Mouse (Mus musculus) embryonic facial prominence, embryonic 10.5 days (tissue): ENCODE data around the gene Rbm38. TPM values are rescaled to one million over a fixed set of nuclear protein-coding genes. Genes with fewer than 3 reads are reported as not detected.

Experiments
- DNase-seq: peaks from one replicate; pipeline ENCODE4 v3.0.0-alpha.2; 2017; ENCODE audit warnings: low spot score
- H3K27ac ChIP-seq: fragments of 300-500 bp; sonication (generic); replicated peaks from 2 replicates; pipeline ENCODE4 v1.5.1; 2016; ENCODE audit warnings: mild to moderate bottlenecking
- H3K27me3 ChIP-seq: fragments of 300-500 bp; sonication (generic); replicated peaks from 2 replicates; pipeline ENCODE4 v1.6.1; 2016; ENCODE audit warnings: low read depth, mild to moderate bottlenecking; ENCODE audit not compliant: poor library complexity, severe bottlenecking
- H3K36me3 ChIP-seq: fragments of 300-500 bp; sonication (generic); replicated peaks from 2 replicates; pipeline ENCODE4 v1.6.1; 2016; ENCODE audit warnings: mild to moderate bottlenecking, moderate library complexity
- H3K4me1 ChIP-seq: fragments of 300-500 bp; sonication (generic); 2 replicates; pipeline ENCODE4 v1.6.1; 2016
- H3K4me3 ChIP-seq: fragments of 300-500 bp; sonication (generic); 2 replicates; pipeline ENCODE4 v1.5.1; 2016; ENCODE audit warnings: mild to moderate bottlenecking, moderate library complexity
- H3K9me3 ChIP-seq: fragments of 300-500 bp; sonication (generic); 2 replicates; pipeline ENCODE4 v1.6.1; 2016; ENCODE audit warnings: mild to moderate bottlenecking
- WGBS: fragments of 180-500 bp; shearing (Covaris S2); methylation state at CpG from one replicate; pipeline ENCODE4 v1.1.7; 2016; 5-methylcytosine and 5-hydroxymethylcytosine counted together
- polyA plus RNA-seq: library from polyadenylated mRNA; unstranded; fragments of >200 nt; fragmentation: Nextera tagmentation; extraction: Ambion mirVana; gene quantifications from 2 replicates; pipeline ENCODE4 v1.2.1, GENCODE M21; 2016

Gene Rbm38
- polyA plus RNA-seq, 1 experiment from 2014 or later: 85.7 TPM

DNA sequence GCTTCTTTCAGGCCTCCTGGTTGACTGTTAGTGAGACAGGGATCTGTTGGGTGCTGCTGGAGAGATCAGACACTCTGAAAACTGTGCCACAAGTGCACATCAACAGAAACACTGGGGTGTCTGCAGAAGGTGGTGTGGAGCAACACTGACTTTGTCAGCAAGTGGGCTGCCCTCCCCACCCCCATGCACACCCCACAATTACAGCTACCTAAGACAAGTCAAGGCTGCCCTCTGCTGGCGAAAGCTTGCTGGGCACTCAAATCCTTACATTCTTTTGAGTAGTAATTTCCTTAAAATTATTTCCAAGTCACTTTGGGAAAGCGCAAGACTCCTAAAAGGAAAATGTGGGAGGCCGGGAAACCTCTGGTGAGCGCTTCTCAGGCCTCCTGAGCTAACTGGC lies 24.1 kb upstream of the Rbm38 start:
- H3K27ac ChIP-seq: 0 out of 2 replicates have a peak overlapping the region, but pooled peaks have one; percentile 35
- 15% methylated on average over 4 of the region's 4 CpGs for WGBS
- peaks cover under 1% of the 10 kb centered on the region; the same call in 1 of the 2 replicates for H3K36me3 ChIP-seq
- DNase-seq: peak; percentile 84
- no peaks in the 10 kb centered on the region for H3K9me3 ChIP-seq
- H3K4me1 ChIP-seq: peaks cover 15% of the 10 kb centered on the region
- no peak overlapping the region for H3K4me3 ChIP-seq
- peaks cover 5% of the 10 kb centered on the region; the same call in 1 of the 2 replicates for H3K27me3 ChIP-seq

DNA sequence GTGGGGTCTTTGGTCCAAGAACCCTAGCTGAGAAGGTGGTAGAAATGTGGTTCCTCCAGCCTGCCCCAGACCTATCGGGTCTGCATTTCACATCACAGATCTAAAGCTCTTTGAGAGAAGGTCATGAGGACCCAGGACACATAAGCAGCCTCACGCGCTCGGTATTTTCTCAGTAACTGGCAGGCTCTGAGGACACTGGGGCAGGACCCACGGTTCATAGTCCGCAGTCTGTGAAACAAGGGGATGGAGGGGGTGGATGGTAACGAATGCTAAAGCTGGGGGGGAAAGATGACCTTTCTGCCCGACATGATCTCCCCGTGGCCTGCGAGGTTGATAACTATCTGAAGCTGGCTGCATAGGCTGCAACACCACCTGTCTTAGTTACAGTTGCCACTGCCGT lies 22.6 kb upstream of the Rbm38 start:
- Histone ChIP-seq H3K27ac (no peak overlapping the region), H3K4me3 (no peak overlapping the region), H3K36me3 (peaks cover 16% of the 10 kb centered on the region), H3K27me3 (peaks cover 5% of the 10 kb centered on the region; the same call in 1 of the 2 replicates), H3K9me3 (no peaks in the 10 kb centered on the region), H3K4me1 (peaks cover 23% of the 10 kb centered on the region)
- WGBS: 73% methylated on average over 11 of the region's 11 CpGs
- DNase-seq: no peak

DNA sequence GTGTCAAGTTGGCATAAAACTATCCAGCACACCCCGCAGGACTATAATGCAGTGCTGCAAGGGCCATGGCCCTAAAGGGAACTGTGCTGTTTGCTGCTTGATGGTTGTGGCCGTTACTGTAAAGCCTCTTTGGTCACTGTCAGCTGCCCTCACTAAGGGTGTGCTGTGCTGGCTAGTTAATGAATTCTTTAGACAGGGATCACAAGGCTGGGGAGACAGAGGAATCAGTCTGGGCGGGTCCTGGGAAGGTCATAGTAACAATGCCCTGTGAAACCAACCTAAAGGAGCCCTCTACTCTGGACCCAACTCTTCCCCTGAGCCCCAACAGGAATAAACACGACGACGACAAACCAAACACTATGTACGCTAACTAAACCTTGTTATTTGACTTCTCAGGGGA lies 21.8 kb upstream of the Rbm38 start:
- H3K27me3 ChIP-seq: peaks cover 5% of the 10 kb centered on the region; the same call in 1 of the 2 replicates
- peaks cover 23% of the 10 kb centered on the region for H3K4me1 ChIP-seq
- no peaks in the 10 kb centered on the region for H3K9me3 ChIP-seq
- H3K4me3 ChIP-seq: no peak overlapping the region
- no peak for DNase-seq
- WGBS: 70% methylated on average over 7 of the region's 7 CpGs
- no peak overlapping the region for H3K27ac ChIP-seq
- H3K36me3 ChIP-seq: peaks cover 24% of the 10 kb centered on the region

DNA sequence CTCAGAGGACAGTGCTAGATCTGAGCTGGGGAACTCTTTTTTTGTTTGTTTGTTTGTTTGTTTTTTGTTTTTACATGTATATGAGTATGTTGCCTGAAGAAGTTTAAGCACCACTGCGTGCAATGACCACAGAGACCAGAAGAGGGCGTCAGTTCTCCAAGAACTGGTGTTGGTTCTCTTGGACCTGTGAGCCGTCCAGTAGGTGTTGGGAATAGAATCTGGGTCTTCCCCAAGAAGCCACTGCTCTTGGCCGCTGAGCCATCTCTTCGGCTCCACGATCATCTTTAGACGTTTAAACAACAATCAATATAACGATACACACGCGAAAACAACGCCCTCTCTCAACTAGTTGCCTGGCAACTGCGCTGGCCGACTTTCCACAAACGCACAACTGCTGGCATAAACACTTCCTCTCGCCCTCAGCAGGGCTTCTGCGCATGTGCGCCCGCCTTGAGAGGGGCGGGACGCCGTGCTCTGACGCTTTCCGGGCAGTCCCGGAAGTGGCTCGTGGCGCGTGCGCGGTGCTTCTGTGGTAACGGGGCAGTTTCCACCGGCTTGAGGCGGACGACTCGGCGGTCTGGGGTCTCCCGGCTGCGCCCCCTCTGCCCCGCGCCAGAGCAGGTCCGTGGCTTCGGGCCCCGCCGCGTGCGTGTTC lies 20.5 kb upstream of the Rbm38 start, which contains the start of gene Rae1:
Gene Rae1, plus strand, starts transcription at position 488 of the 655 bp plus-strand sequence.
- peaks cover 36% of the 10 kb centered on the region for H3K36me3 ChIP-seq
- H3K27me3 ChIP-seq: peaks cover 5% of the 10 kb centered on the region; the same call in 1 of the 2 replicates
- peaks cover 23% of the 10 kb centered on the region for H3K4me1 ChIP-seq
- peak; percentile 99 for DNase-seq
- WGBS: under 1% methylated on average over 45 of the region's 45 CpGs
- peak within 1 kb of the TSS; percentile 97 for H3K27ac ChIP-seq
- H3K9me3 ChIP-seq: no peaks in the 10 kb centered on the region
- H3K4me3 ChIP-seq: peak within 1 kb of the TSS; percentile 98

DNA sequence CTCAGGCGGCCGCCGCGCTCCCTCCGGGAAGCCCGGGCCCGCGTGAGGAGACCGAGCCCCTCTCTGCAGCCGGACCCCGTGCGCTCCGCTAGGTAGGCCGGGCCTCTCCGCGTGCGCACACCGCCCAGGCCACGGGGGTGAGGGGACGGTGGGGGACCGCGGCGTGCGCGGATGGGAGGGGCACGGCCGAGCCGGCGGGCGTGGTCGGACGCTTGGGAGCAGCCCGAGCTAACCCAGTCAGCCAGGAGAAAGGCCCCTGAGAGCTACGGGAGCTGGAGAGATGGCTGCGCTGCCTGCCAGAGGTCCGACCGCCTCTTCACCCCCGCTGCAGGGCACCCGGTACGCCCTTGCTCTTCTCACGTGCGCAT lies 20.0 kb upstream of the Rbm38 start:
- peaks cover 42% of the 10 kb centered on the region for H3K36me3 ChIP-seq
- no peak for DNase-seq
- H3K27me3 ChIP-seq: peaks cover 5% of the 10 kb centered on the region; the same call in 1 of the 2 replicates
- H3K4me3 ChIP-seq: peak overlapping the region; percentile 98
- H3K4me1 ChIP-seq: peaks cover 23% of the 10 kb centered on the region
- under 1% methylated on average over 42 of the region's 42 CpGs for WGBS
- H3K9me3 ChIP-seq: no peaks in the 10 kb centered on the region
- H3K27ac ChIP-seq: peak overlapping the region; percentile 97

DNA sequence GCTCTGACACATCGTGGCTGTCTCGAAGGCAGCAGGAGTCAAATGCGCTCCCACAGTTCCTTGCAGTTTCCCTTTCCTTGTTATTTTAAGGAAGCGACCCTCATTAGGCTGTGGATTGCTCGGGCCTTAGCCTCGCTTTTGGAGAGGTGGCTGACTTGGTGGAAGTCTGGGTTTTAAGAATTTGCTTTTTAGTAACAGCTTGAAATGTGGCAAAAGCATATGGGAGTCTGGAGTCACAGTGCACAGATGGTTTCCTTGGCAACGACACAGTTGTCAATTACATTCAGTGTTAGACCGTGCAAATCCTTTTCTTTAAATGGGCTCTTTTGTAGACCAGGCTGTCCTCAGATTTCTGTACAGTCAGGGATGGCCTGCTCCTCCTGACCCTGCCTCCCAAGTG lies 19.4 kb upstream of the Rbm38 start:
- no peaks in the 10 kb centered on the region for H3K9me3 ChIP-seq
- H3K4me1 ChIP-seq: peaks cover 19% of the 10 kb centered on the region
- WGBS: 21% methylated on average over 8 of the region's 8 CpGs
- peak overlapping the region; percentile 98 for H3K4me3 ChIP-seq
- peaks cover 5% of the 10 kb centered on the region; the same call in 1 of the 2 replicates for H3K27me3 ChIP-seq
- H3K36me3 ChIP-seq: peaks cover 47% of the 10 kb centered on the region
- peak overlapping the region; percentile 97 for H3K27ac ChIP-seq
- DNase-seq: no peak

DNA sequence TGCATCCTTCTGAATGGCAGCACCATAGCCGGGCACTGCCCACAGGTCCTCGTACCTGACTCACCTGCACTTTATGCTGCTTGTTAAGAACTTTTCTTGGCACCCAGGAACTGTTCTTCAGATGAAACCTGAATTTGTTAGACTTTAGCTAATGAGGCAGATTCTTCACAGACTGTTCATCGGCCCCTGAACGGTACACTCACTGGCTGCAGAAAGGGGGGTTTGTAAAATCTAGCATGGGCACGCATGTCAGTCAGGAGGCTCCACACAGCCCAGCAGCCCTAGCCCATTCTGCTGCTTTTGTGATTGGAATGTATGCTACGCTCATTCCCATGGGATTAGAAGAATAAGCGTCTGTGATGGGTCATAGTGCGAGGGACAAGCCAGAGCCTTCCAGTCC lies 16.6 kb upstream of the Rbm38 start:
- no peak for DNase-seq
- Histone ChIP-seq H3K9me3 (no peaks in the 10 kb centered on the region), H3K27me3 (no peaks in the 10 kb centered on the region), H3K36me3 (peaks cover 75% of the 10 kb centered on the region), H3K4me1 (peaks cover 16% of the 10 kb centered on the region), H3K27ac (no peak overlapping the region), H3K4me3 (no peak overlapping the region)
- WGBS: 90% methylated on average over 8 of the region's 8 CpGs

DNA sequence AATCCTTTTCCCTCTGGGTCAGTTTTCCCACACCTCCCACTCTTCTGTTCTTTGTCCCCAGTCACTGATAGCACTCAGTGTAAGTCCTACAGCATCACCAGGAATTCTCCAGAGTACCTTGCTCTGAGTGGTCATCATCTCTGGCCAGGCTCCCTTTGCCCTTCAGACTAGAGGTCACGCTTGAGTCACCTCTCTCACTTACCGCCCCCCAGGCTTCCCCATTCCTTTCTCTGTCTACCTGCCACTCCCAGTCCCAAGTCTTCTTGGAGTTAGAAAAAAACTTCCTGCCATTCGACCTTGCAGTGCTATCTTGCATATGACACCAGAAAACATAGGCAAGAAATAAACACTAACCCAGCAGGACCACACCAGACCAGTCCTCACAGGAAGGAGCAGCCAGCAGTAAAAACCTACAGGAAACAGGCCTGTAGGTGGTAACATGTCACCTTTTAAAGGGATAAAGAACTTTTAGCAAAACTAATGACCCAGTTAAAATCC lies 10.0 kb upstream of the Rbm38 start:
- peaks cover 99% of the 10 kb centered on the region for H3K36me3 ChIP-seq
- no peaks in the 10 kb centered on the region for H3K27me3 ChIP-seq
- H3K27ac ChIP-seq: no peak overlapping the region
- DNase-seq: no peak
- no peaks in the 10 kb centered on the region for H3K9me3 ChIP-seq
- WGBS: 76% methylated on average over 3 of the region's 3 CpGs
- no peak overlapping the region for H3K4me3 ChIP-seq
- peaks cover 7% of the 10 kb centered on the region; the same call in 1 of the 2 replicates for H3K4me1 ChIP-seq

DNA sequence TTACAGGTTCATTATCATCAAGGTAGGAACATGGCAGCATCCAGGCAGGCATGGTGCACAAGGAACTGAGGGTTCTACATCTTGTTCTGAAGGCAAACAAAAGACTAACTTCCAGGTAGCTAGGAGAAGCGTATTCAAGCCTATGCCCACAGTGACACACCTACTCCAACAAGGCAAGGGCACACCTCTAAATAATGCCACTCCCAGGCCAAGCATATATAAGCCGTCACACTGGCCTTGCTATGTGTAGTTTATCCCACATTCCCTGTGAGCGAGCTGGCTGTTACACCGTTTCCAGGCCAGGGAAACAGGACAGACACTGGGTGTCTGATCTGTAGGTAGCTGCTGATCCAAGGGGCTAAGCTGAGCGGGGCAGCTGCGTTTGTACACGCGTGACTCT lies 8.9 kb upstream of the Rbm38 start:
- Histone ChIP-seq H3K27me3 (no peaks in the 10 kb centered on the region), H3K4me1 (peaks cover 7% of the 10 kb centered on the region; the same call in 1 of the 2 replicates), H3K4me3 (no peak overlapping the region), H3K9me3 (no peaks in the 10 kb centered on the region), H3K27ac (no peak overlapping the region), H3K36me3 (peaks cover 100% of the 10 kb centered on the region)
- no peak for DNase-seq
- 95% methylated on average over 8 of the region's 8 CpGs for WGBS

DNA sequence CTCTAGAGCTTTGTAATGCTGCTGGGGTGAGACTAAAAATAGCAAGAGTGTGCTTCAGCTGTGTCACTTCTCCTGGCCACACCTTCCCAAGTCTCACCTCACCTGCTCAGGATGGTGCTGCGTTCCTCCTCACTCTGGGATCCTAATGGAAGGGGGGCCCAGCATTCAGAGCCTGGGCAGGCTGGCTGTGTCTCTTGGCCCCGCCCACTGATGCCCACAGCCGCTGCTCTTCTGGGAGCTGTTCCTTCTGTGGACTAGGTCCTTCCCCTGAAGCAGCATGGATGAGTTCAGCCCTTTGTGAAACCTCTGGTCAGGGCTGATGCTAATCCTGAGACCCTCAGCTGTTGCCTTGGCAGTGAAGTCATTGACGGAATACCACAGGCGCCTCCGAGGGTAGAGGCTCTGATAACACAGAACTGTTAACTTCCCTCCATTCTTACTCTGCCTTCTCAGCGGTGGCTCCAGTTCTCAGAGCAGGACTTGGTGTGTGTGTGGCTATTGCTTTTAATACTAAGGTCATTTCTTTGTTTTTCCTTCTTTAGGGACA lies 5.5 kb upstream of the Rbm38 start:
- Histone ChIP-seq H3K4me3 (no peak overlapping the region), H3K27me3 (peaks cover 27% of the 10 kb centered on the region), H3K4me1 (peaks cover 23% of the 10 kb centered on the region), H3K36me3 (peaks cover 67% of the 10 kb centered on the region), H3K27ac (no peak overlapping the region), H3K9me3 (no peaks in the 10 kb centered on the region)
- no peak for DNase-seq
- 83% methylated on average over 7 of the region's 7 CpGs for WGBS

DNA sequence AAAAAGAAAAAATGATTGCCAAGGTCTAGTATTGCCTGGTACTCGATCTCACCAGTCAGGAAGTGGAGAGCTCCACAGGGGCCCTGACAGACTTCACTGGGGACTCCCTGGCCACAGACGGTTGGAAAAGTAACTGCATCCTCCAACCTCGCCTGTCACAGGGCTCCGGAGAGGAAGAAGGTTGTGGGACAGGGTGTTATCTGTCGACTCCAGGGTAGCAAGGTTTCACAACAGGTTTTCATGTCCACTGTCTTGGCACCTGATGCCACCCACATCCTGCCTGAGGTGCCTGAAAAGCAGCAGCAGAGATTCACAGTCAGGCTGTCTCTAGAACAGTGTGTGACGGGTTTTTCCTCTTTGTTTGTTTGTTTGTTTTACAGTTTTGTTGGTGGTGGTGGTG lies 2.4 kb upstream of the Rbm38 start:
- Histone ChIP-seq H3K4me1 (peaks cover 38% of the 10 kb centered on the region), H3K27me3 (peaks cover 43% of the 10 kb centered on the region), H3K36me3 (peaks cover 36% of the 10 kb centered on the region), H3K27ac (no peak overlapping the region), H3K4me3 (no peak overlapping the region), H3K9me3 (no peaks in the 10 kb centered on the region)
- DNase-seq: no peak
- 47% methylated on average over 6 of the region's 6 CpGs for WGBS

DNA sequence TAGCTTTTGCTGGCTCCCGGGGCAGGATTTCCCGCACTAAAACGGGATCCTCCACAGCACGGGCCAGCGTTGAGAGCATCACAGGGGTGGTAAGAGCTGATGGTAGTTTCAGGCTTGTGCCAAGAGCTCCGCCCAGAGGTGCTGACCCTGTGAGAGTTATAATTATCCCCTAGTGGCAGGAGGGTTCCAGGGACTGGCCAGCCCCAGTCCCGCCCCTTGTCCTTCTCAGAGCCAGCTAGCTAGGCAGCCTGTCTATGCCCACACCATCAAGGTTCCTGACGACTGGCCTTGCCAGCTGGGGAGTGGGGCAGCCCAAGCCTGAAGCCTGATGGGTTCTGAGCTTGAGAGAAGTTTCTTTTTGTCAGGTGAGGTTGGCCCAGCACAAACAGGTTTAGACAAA lies 1.7 kb upstream of the Rbm38 start:
- H3K9me3 ChIP-seq: no peaks in the 10 kb centered on the region
- DNase-seq: peak; percentile 41
- H3K27me3 ChIP-seq: peaks cover 43% of the 10 kb centered on the region
- H3K27ac ChIP-seq: no peak overlapping the region
- peaks cover 35% of the 10 kb centered on the region for H3K36me3 ChIP-seq
- peaks cover 42% of the 10 kb centered on the region for H3K4me1 ChIP-seq
- 25% methylated on average over 8 of the region's 8 CpGs for WGBS
- H3K4me3 ChIP-seq: no peak overlapping the region

DNA sequence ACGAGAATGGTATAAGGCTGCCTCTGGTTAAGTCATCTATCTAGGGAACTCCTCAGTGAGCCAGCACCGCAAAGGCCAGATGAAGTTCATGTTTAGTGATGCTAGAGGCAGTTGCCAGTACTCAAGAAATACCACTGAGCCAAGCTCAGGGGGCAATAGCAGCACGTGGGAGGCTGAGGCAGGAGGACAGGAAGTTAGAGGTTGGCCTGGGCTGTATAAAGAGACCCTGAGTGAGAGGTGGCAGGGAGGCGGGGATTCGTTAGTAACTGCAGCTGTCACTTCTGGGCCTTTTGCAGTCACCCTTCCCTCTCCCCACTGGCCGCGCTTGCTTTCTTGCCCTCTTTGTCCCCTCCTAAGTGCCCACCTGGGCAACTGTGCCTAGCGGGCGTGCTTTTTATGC lies 976 bp upstream of the Rbm38 start:
- peaks cover 49% of the 10 kb centered on the region for H3K4me1 ChIP-seq

More for the DNA sequence above, 976 bp upstream of the Rbm38 start:
- Histone ChIP-seq H3K36me3 (peaks cover 35% of the 10 kb centered on the region), H3K27ac (peak overlapping the region; percentile 74), H3K4me3 (peak overlapping the region; percentile 60), H3K9me3 (no peaks in the 10 kb centered on the region), H3K27me3 (peaks cover 43% of the 10 kb centered on the region)
- peak; percentile 18 for DNase-seq
- 12% methylated on average over 9 of the region's 9 CpGs for WGBS
